Mouse (Mus musculus) liver, embryonic 11.5 days (tissue): ENCODE measurements around the gene Hcrtr1. TPM values are rescaled to one million over a fixed set of nuclear protein-coding genes. Genes with fewer than 3 reads are reported as not detected.

ENCODE experiments used
- ATAC-seq: fragments of 200-750 bp; cut with Nextera tagmentation; replicated peaks from 2 replicates; pipeline ENCODE4 v1.8.0; 2017; ENCODE audit warnings: moderate number of reproducible peaks, mild to moderate bottlenecking, moderate TSS enrichment, moderate library complexity; ENCODE audit not compliant: low FRiP score
- DNase-seq: peaks from one replicate; pipeline ENCODE4 v3.0.0-alpha.2; 2017; ENCODE audit warnings: low spot score
- H3K27ac ChIP-seq: fragments of 300-500 bp; sonication (generic); 2 replicates; pipeline ENCODE4 v1.5.1; 2014; ENCODE audit warnings: mild to moderate bottlenecking, low read depth, low read length, control low read depth
- H3K27me3 ChIP-seq: fragments of 300-500 bp; sonication (generic); replicated peaks from 2 replicates; pipeline ENCODE4 v1.6.1; 2014; ENCODE audit warnings: low read length, mixed read lengths; ENCODE audit not compliant: control insufficient read depth, insufficient read depth
- H3K36me3 ChIP-seq: fragments of 300-500 bp; sonication (generic); 2 replicates; pipeline ENCODE4 v1.6.1; 2014; ENCODE audit warnings: mild to moderate bottlenecking, low read length, moderate library complexity, mixed read lengths; ENCODE audit not compliant: control insufficient read depth, insufficient read depth
- H3K4me1 ChIP-seq: fragments of 300-500 bp; sonication (generic); replicated peaks from 2 replicates; pipeline ENCODE4 v1.6.1; 2014; ENCODE audit warnings: low read length, mixed read lengths; ENCODE audit not compliant: control insufficient read depth, insufficient read depth
- H3K4me2 ChIP-seq: fragments of 300-500 bp; sonication (generic); 2 replicates; pipeline ENCODE4 v1.6.1; 2014; ENCODE audit warnings: mild to moderate bottlenecking, control low read depth, moderate library complexity
- H3K4me3 ChIP-seq: fragments of 300-500 bp; sonication (generic); 2 replicates; pipeline ENCODE4 v1.5.1; 2014; ENCODE audit warnings: low read depth, low read length, control low read depth
- H3K9ac ChIP-seq: fragments of 300-500 bp; sonication (generic); 2 replicates; pipeline ENCODE4 v1.6.1; 2014; ENCODE audit warnings: low read depth, low read length, control low read depth
- H3K9me3 ChIP-seq: fragments of 300-500 bp; sonication (generic); 2 replicates; pipeline ENCODE4 v1.6.1; 2016; ENCODE audit warnings: low read length, inconsistent platforms, mixed read lengths; ENCODE audit not compliant: control insufficient read depth
- WGBS: fragments of 180-500 bp; shearing (Covaris S2); extraction: QIAGEN DNeasy Blood & Tissue Kit; methylation state at CpG from one replicate; pipeline ENCODE4 v1.1.7; 2014; 5-methylcytosine and 5-hydroxymethylcytosine counted together
- polyA plus RNA-seq: library from polyadenylated mRNA; unstranded; fragments of >200 nt; fragmentation: Nextera tagmentation; extraction: Ambion mirVana; gene quantifications from 2 replicates; pipeline ENCODE4 v1.2.1, GENCODE M21; 2014

Gene Hcrtr1
- polyA plus RNA-seq, 1 experiment from 2014 or later: 0.12 TPM

- peaks cover 13% of the 10 kb centered on the region for H3K4me1 ChIP-seq
- peak overlapping the region; percentile 28; the same call in 1 of the 2 replicates for H3K27ac ChIP-seq
These were observed 32.1 kb downstream of the Hcrtr1 start for GRCm38 (mm10) chr4:130107065-130107443.

GRCm38 (mm10) chr4:130104584-130104983 is 34.6 kb downstream of the Hcrtr1 start:
- H3K36me3 ChIP-seq: no peaks in the 10 kb centered on the region
- H3K9ac ChIP-seq: no peak overlapping the region
- no peaks in the 10 kb centered on the region for H3K27me3 ChIP-seq
- H3K27ac ChIP-seq: no peak overlapping the region
- no peak overlapping the region for H3K4me2 ChIP-seq
- no peak overlapping the region for H3K4me3 ChIP-seq
- 56% methylated on average over 4 of the region's 4 CpGs for WGBS
- DNase-seq (no peak), ATAC-seq (no peak)
- H3K4me1 ChIP-seq: peaks cover 13% of the 10 kb centered on the region
- H3K9me3 ChIP-seq: peaks cover 2% of the 10 kb centered on the region; the same call in 1 of the 2 replicates

More at GRCm38 (mm10) chr4:130107065-130107443, 32.1 kb downstream of the Hcrtr1 start:
- peak overlapping the region; percentile 77 for H3K9ac ChIP-seq
- no peak for DNase-seq
- 13% methylated on average over 14 of the region's 14 CpGs for WGBS
- peak overlapping the region; percentile 83 for H3K4me3 ChIP-seq
- peak overlapping the region; percentile 56 for H3K4me2 ChIP-seq
- ATAC-seq: peak; percentile 56
- no peaks in the 10 kb centered on the region for H3K36me3 ChIP-seq
- H3K27me3 ChIP-seq: no peaks in the 10 kb centered on the region
- H3K9me3 ChIP-seq: peaks cover 2% of the 10 kb centered on the region; the same call in 1 of the 2 replicates

GRCm38 (mm10) chr4:130103632-130104031 is 35.5 kb downstream of the Hcrtr1 start:
- Histone ChIP-seq H3K4me3 (no peak overlapping the region), H3K4me2 (no peak overlapping the region), H3K36me3 (no peaks in the 10 kb centered on the region), H3K9ac (no peak overlapping the region), H3K4me1 (peaks cover 5% of the 10 kb centered on the region), H3K27ac (no peak overlapping the region), H3K27me3 (no peaks in the 10 kb centered on the region), H3K9me3 (peaks cover 2% of the 10 kb centered on the region; the same call in 1 of the 2 replicates)
- WGBS: 72% methylated on average over 12 of the region's 12 CpGs
- ATAC-seq (no peak), DNase-seq (no peak)

- ATAC-seq: no peak
- DNase-seq: no peak
- Histone ChIP-seq H3K4me2 (no peak within 1 kb of the TSS), H3K27ac (no peak within 1 kb of the TSS), H3K9me3 (peaks cover 2% of the 10 kb centered on the region; the same call in 1 of the 2 replicates), H3K4me3 (no peak within 1 kb of the TSS), H3K9ac (no peak within 1 kb of the TSS), H3K36me3 (no peaks in the 10 kb centered on the region), H3K27me3 (peaks cover 5% of the 10 kb centered on the region; the same call in 1 of the 2 replicates), H3K4me1 (no peaks in the 10 kb centered on the region; the same call in 1 of the 2 replicates)
- 16% methylated on average over 6 of the region's 6 CpGs for WGBS
These were observed 37.0 kb downstream of the Hcrtr1 start, which contains the start of gene Pef1 for GRCm38 (mm10) chr4:130102111-130102651. Pef1 (plus strand) TSS chr4:130102558.

- H3K9me3 ChIP-seq: peaks cover 2% of the 10 kb centered on the region; the same call in 1 of the 2 replicates
- no peak overlapping the region for H3K9ac ChIP-seq
- H3K4me2 ChIP-seq: no peak overlapping the region
- no peaks in the 10 kb centered on the region for H3K36me3 ChIP-seq
- no peak overlapping the region for H3K4me3 ChIP-seq
- DNase-seq: no peak
- 45% methylated on average over 8 of the region's 8 CpGs for WGBS
- no peaks in the 10 kb centered on the region for H3K4me1 ChIP-seq
- ATAC-seq: no peak
- peaks cover 5% of the 10 kb centered on the region; the same call in 1 of the 2 replicates for H3K27me3 ChIP-seq
- no peak overlapping the region for H3K27ac ChIP-seq
These were observed 38.0 kb downstream of the Hcrtr1 start for GRCm38 (mm10) chr4:130101183-130101582.

GRCm38 (mm10) chr4:130095137-130095536 is 44.0 kb downstream of the Hcrtr1 start:
- Histone ChIP-seq H3K27me3 (peaks cover 5% of the 10 kb centered on the region; the same call in 1 of the 2 replicates), H3K9ac (no peak overlapping the region), H3K27ac (no peak overlapping the region), H3K4me2 (no peak overlapping the region), H3K4me1 (no peaks in the 10 kb centered on the region), H3K4me3 (no peak overlapping the region), H3K9me3 (no peaks in the 10 kb centered on the region), H3K36me3 (no peaks in the 10 kb centered on the region)
- DNase-seq (no peak), ATAC-seq (no peak)
- WGBS: 47% methylated on average over 3 of the region's 3 CpGs

- 10% methylated on average over 7 of the region's 7 CpGs for WGBS
- Histone ChIP-seq H3K27me3 (peaks cover 6% of the 10 kb centered on the region), H3K36me3 (no peaks in the 10 kb centered on the region), H3K9ac (no peak overlapping the region), H3K4me2 (no peak overlapping the region), H3K9me3 (no peaks in the 10 kb centered on the region), H3K4me1 (no peaks in the 10 kb centered on the region), H3K4me3 (no peak overlapping the region), H3K27ac (no peak overlapping the region)
- DNase-seq: peak; percentile 88
- peak; percentile 39; the same call in 1 of the 2 replicates for ATAC-seq
These were observed 51.9 kb downstream of the Hcrtr1 start for GRCm38 (mm10) chr4:130087293-130087692.

GRCm38 (mm10) chr4:130085246-130085820 is 53.8 kb downstream of the Hcrtr1 start:
- Histone ChIP-seq H3K4me1 (no peaks in the 10 kb centered on the region), H3K27ac (no peak overlapping the region), H3K4me2 (no peak overlapping the region), H3K36me3 (no peaks in the 10 kb centered on the region), H3K27me3 (peaks cover 10% of the 10 kb centered on the region), H3K9ac (no peak overlapping the region), H3K4me3 (no peak overlapping the region), H3K9me3 (no peaks in the 10 kb centered on the region)
- ATAC-seq (no peak), DNase-seq (no peak)
- WGBS: 69% methylated on average over 12 of the region's 12 CpGs
